Mouse (Mus musculus): ENCODE measurements around the gene Slain1. TPM values are rescaled to one million over a fixed set of nuclear protein-coding genes. Genes with fewer than 3 reads are reported as not detected.

Gene Slain1
- 13.4 and 19.1 TPM in 2 replicates for polyA plus RNA-seq (2012)

GRCm38 (mm10) chr14:103649896-103650334 is at the start of gene Slain1:
TSS of gene Slain1 (plus strand) at chr14:103650228.

Other genes with a start within 250 kb of the Slain1 start
- not detected in 2 replicates for gene Scel, start 136.9 kb upstream of the Slain1 start, polyA plus RNA-seq (2012)
- gene Ednrb, start 194.2 kb downstream of the Slain1 start, polyA plus RNA-seq (2012) = 0.10 and 0.17 TPM in 2 replicates